Mouse (Mus musculus): ENCODE measurements around the gene Sidt2.
A peak's percentile ranks its signal among the peaks of the same experiment; 100 is the strongest.

The Sidt2 gene

DNA sequence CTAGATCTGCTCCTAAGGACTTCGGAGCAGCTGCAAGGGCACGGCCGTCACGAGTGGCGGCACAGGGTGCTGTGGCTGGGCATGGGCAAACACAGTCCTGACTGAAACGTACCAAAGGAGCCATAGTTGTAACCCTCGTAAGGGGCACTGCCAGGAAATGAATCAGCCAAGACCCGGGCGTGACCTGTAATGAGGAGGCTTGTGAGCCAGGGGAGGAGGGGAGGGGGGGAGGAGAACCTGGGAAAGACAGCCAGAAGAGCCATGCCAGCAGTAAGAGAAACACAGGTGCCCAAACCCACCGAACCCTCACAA is 8.2 kb downstream of the Sidt2 start:
- DNase-seq (ENCODE audit: low spot score in 2 of 2) = no peak

DNA sequence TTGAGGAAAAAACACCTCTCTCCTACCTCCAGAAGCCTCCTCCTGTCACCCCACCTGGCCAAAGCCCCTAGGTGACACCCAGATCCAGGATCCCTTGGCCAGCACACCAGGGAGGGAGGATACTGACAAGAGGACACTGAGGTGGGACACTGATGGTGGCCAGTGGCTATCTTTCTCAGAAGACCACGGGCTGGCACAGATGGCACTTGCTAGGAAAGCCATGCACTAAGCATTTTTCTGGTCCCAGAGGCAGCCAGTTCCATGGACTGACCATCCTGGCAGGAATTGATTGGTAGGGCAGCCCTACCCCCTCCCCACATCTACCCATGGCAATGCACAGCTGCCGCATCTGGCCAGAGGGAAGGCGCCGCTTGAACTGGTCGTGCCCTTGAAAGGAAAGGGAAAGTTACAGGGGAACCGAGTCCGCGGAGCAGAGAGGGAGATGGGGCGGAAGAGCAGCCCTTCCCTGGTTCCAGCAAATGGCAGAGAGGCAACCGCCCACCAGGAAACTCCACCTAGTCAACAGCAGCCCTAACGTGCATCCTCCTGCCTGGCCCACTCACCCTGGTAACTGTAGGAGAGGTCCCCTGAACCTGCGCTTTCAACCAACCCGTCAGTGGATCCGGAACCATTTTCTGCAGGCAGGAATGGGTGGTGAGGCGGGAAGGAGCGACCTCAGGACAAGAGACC is 8.7 kb downstream of the Sidt2 start:
- no peak for DNase-seq (ENCODE audit: low spot score in 2 of 2)

DNA sequence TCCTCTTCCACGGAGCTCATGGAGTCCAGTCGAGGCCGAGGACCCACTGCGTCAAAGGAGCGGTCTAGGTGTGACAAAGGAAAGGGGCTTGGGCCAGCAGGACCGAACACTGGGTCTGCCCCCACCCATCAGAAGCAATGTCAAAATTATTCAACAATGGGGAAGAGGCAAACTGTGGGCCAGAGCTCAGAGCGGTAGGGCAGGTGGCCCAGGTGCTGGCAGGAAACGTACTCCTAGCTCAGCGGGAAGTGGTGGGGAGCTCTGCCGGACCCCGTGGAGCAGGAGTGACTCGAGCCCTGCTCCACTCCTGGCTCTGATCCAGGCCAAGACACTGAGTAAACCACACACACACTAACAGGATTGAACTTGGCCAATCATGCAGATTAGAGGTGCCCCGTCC is 9.3 kb downstream of the Sidt2 start:
- DNase-seq (ENCODE audit: low spot score in 2 of 2) = peak in 1 of 2 experiments; percentile 37

DNA sequence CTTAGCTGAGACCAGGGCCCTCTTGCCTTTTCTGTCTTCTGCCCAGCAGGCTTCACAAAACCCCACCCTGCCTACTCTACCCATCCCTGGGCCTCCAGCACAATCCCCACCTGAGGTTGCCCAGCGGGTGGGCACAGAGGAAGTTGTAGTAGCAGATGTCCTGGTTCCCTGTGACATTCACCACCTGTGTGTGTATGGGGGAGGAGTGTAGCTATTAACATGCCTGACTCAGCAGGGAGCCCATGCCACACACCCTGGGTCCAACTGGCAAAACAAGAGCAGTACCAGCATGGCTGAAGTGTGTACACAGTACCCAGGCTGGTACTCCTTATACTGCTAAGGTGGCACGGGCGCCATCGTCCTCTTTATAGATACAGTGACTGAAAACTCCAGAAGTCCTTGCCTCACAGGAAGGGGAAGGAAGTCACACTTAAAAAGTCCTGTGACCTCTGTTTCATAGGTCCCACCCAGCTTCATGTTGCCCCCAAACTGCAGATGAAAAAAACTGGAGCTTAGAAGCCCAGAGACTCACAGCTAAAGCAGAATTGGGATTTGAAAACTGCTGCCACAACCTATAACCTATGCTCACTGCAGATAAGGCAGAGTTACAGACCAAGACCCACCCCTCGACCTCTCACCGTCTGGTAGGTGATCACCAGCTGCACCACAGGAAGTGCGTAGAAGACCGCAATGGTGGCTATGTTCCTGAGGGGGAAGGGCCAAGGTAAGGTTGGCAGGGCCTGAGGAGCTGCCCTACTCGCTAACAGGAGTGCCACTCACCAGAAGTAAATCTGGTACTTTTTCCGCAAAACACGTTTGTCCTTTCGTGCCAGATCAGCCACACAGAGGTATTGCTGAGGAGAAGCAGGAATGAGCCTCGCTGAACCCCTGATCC is 10.3 kb downstream of the Sidt2 start:
- DNase-seq (ENCODE audit: low spot score in 2 of 2) = peak; percentile 92 to 93

DNA sequence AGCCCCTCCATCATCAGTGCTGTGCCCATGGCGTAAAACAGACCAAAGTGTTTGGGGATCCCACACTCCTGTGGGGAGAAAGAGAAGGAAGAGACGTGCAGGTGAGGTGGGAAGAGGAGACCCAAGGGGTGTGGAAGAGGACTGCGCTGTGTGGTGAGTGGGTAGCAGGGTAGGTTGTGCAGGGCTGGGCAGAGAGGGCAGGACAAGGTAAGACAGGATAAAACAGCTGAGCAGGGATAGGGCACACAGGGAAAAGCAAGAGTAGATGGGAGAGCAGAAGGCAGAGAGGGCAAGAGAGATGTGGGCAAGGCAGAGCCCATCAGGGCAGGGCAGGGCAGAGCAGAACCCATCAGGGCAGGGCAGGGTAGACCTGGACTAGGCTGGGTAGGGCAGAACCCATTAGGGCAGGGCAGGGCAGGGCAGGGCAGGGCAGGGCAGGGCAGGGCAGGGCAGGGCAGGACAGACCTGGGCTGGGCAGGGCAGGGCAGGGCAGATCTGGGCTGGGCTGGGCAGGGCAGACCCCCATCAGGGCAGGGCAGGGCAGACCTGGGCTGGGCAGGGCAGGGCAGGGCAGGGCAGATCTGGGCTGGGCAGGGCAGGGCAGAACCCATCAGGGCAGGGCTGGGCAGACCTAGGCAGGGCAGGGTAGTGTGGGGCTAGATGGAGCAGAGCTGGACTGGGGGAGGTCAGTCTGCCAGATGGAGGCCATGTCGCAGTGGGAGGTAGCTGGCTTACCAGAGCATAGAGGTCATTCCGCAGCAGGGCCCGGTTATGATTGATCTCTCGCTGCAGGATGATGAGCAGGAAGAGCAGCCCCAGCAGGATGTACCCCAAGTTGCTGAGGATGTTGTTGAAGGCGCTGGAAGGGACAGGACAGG is 11.2 kb downstream of the Sidt2 start:
- no peak for DNase-seq (ENCODE audit: low spot score in 2 of 2)

DNA sequence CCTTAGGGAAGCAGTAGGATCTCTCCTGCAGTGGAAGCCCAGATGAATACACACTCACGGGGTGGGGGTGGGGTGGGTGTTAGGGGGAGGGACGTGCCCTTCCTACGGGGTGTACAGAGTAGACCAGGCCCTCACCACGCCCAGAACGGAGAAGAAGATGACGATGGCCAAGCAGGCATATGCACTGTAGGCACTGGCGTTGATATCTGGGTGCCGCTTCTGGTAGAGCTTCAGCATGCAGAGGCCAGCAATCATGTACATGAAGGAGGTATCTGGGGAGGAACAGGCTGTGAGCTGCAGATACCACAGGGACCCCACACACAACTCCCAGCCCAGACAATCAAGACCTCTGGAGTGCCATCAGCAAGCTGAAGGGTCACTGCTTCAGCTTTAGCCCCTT is 12.1 kb downstream of the Sidt2 start:
- DNase-seq (ENCODE audit: low spot score in 2 of 2) = no peak

DNA sequence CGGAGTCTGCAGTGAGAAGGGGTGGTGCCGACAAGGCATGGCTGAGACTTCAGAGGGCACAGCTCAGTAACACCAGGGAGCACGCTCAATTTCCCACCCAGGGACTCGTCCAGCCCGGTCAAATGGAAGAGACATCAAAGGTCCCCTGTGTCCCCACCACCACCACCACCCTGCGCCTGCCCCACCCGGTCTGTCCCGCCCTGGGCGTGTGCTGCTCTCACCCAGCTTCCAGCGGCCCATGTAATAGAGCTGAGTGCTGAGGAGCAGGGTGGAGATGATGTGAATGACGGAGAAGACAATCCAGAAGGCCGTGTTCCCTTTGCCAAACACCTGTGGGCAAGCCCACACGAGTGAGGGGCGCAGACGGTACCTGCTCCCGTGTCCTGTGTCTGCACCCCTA is 12.6 kb downstream of the Sidt2 start:
- DNase-seq (ENCODE audit: low spot score in 2 of 2) = no peak

DNA sequence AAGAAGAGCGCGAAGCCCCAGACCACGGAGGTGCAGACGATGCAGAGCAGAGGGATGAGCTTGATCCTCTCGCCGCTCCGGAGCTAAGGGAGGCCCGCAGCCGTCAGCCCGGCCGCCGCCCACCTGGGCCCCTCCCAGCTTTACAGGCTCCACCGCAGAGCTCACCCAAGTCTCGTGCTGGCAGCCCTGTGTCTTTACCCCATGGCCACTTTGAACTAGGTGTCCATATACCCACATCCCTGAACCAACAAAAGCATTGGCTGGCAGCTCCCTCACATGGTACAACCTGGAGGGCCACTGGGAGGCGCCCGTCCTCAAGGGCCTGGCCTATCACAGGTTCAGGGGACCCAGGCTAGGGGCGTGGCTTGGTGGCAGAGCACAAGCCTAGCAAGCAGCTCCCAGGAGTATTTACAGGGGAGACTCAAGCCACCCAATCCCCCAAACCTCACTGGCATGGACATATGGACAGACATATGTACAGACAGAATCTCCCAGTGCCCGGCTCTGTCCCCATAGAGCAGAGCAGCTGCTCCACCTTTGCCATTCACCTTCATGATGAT is 13.6 kb downstream of the Sidt2 start:
- no peak for DNase-seq (ENCODE audit: low spot score in 2 of 2)

DNA sequence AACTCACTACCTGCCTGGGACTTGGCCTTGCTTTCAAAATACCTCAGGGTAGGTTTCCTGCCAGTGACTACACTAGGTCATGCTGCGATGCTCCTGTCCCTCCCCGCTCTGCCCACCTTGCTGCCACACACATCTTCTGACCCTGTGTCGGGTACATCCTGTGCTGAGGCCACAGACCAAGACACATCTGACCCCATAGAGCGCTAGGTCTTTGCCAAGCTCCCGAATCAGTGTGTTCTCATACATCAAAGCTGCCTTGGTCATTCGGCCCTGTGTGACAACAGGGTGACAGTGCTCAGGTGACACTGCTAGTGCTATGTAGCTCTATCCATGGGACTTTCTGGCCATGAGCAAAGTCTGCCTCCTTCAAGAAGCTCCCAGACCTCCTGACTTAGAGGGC is 15.3 kb downstream of the Sidt2 start:
- no peak for DNase-seq (ENCODE audit: low spot score in 2 of 2)

DNA sequence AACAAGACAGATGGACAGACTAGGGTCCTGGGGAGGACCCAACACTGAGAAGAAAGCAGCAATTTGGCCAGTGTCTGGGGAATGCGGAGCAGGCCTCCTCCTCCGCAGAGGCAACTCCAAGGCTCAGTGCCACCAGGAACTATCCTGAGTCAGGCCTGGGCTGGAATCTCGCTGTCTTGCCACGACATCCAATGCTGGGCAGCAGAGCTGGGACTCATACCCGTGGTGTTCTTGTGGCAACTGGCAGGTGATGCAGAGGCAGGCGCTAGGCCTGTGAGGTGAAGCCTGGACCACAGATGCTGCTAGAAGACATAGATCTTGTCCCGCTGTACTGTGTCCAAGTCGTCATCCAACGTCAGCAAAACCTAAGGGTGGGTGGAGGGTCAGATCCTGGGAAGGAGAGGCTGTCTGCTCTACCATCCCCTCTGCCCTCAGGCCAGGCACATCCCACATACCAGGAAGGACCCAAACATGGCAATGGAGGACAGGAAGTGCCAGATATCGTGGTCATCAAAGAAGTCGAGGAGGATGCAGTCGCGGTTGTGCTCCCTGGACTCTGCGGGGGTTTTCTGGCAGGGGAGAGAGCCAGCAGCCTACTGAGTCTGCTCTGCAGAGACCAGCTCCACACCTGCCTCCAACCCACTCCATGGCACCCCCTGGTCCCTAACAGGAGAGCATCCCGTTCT is 16.0 kb downstream of the Sidt2 start:
- no peak for DNase-seq (ENCODE audit: low spot score in 2 of 2)

DNA sequence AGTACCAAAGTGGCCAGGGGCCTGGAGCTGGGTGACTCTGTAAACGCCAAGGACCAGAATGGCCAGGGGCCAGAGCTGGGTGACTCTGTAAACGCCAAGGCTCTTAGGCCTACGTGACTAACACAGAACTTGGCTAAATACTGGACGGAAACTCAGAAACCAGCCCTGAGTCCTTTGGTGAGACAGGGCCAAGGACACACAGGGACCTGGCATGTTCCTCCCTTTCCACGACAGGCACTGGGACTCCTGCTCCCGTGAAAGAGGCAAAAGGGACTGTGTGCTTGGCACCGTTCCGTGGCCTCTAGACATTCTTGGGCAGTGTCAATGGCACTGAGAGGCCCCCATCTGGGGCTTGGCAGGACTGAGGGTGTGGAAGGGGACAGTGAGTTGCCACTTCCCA is 17.0 kb downstream of the Sidt2 start:
- DNase-seq (ENCODE audit: low spot score in 2 of 2) = no peak

DNA sequence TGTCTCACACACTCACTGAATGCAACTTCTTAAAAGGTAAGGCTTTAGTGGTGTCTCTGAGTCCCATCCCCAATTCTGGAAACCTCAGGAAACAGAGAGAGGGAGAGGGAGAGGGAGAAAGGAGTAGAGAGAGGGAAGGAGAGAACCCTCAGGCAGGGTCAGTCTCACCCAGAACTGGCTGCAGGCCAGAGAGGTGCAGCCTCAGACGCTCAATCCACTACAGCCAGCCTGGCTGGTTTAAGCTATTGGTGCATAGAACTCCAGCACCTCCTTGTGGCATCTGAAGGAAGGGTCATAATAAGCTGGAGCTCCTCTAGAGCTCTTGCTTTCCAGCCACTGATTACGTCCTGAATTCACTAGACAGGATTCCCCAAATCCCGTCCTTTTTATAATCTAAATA is 18.2 kb downstream of the Sidt2 start:
- peak; percentile 53 to 56 for DNase-seq (ENCODE audit: low spot score in 2 of 2)

DNA sequence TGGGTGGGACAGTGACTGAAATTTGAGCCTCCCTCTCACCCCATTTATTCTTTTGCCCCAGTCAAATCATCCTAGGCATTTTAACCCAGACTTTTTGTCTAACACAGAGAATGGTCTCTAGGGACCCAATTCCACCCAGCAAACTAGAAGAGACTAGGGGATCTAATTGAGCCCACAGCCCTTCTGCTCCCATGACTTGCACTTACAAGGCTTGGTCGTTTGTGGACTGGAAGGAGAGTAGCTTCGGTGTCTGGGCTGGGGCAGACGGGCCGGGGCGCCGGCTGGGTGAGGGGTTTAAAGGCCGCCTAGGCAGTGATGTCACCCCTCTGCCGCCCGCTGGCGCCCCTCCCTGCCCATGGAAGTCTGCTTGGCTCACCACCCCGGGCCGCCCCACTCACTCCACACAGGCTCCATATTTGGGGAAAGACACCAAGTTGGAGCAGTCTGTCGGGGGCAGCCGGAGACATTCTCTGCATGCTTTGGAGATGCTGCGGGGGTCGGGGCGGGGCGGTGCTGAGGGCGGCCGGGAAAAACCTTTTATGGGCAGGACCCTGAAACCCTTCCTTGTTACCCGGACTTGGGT is 19.3 kb downstream of the Sidt2 start, which contains the start of gene Tagln:
TSS of gene Tagln (minus strand) at position 431 of the 583 bp plus-strand sequence.
- DNase-seq (ENCODE audit: low spot score in 2 of 2) = no peak

DNA sequence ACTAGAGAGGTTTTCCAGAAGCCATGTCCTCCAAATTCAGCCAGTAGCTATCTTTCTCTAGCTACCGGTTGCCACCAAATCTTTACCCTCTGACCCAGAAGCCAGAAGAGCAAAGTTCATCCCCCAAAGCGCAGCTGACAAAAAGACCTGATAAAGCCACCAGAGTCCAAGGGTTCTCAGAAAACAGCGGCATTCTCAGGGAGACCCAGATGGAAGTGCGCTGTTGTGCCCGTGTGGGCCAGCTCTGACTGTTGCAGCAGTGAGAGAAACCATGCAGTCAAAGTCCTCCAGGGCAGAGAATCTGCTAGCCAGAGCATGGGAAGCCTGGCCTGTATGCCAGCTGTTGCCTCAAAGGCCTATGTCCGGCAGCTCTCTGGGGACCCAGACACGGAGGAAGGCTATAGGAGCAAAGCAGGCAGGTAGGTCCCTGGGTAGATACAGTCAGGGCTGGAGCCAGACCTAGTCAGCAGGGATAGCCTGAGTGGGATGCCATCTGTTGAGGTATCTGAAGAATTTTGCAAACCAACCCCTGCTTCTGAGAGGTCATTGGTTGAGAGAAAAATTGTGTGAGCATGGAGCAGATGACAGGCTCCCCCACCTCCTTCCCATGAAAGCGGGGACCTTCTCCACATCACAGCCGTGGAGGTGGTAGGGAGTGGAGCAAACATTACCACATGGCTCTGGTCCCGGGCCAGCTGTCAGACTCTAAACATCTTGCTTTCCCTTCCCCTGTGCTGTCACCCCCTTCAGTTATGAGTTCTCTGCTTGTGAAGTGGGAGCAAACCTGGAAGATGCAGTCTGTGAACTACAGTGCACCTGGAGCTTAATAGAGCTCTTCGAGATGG is 22.3 kb downstream of the Sidt2 start:
- DNase-seq (ENCODE audit: low spot score in 2 of 2) = no peak

DNA sequence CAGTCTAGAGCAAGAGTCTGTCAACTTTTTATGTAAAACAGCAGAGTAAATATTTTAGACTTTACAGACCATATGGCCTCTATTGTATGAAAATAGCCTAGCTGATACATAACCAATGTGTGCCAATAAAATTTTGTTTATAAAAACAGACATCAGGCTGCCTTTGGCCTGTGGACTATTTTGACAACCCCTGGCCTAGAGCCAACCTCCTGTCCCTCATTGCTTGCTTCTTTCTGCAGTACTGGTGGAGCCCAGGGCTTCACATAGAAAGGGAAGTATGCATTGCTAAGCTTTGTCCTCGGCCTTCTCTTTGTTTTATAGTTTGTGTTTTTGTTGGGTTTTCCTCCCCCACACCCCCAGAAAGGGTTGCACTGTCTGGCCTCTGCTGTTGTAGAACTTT is 23.1 kb downstream of the Sidt2 start:
- DNase-seq (ENCODE audit: low spot score in 2 of 2) = no peak

DNA sequence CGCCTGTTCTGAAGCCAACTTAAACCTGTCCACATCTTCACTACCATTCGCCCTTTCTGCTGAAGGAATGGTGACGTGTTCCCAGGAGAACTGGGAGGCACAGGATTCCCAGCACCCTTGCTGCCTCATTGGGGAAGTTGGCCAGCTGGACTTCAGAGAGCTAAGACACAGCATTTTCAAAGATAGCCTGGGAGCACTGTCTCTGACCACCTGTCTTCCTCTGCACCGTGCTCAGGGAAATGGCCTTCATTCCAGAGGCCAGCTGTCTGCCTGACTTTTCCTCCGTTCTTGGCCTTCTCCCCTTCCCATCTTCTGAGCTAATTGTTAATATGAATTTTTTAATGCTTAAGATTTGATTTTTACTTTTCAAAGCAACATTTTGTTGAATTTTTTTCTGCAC is 25.8 kb downstream of the Sidt2 start:
- no peak for DNase-seq (ENCODE audit: low spot score in 2 of 2)

DNA sequence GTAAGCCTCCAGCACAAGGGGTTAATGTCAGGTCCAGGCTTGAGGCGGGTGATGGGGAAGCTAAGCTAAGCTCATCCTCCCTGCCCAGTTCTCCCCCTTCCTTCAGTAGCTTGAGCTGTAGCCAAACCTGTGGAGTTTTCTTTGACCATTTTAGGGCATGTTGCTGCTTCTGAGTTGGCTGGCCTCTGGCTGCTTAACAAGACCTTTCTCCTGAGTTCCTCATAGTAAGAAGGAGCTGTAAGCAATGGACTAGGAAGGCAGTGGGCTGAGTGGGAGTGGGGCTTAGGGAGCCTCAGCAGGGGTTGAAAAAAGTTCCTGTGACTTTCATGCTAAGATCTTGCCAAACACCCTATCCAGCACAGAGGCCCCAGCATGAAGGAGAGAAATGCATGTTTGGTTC is 35.2 kb downstream of the Sidt2 start:
- DNase-seq (ENCODE audit: low spot score in 2 of 2) = no peak

DNA sequence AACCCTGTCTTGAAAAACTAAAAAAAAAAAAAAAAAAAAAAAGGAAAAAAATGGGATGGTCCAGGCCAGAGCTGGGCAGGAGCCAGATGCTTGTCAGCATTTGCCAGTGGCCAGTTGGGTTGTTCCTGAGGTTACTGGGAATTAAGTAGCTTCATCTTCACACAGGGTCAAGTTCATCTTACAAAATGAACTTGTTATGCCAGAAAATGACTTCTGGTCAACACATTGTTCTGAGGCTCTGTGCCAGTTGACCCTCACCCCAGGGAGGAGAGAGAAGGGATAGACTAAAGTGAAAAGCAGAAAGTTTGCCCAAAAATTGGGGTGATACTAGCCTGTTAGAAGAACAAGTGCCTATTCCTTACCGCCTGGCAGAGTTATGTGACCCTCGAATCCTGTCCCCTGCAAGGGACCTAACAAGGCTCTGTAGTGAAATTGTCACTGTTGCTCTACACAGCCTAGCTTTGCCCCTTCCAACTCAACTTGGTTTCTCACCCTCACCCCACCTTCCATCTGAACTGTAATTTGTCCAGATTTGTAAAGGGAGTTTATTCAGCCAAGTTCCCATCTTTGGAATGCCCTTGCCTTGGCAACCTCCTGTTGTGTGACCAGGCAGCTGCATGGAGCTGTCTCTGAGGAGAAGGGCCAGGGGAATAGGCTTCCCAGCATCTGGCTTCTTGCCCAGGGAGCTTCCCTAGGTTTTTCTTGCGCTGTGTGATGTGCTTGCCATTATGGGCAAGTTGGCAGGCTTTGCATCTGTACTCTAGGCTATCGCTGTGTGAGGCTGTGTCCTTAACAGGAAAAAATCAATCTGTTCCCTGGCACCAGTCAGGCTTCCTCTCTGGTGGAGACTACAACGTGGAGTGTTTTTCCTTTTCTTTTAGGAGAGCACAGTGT is 37.8 kb downstream of the Sidt2 start:
- DNase-seq (ENCODE audit: low spot score in 2 of 2) = no peak

DNA sequence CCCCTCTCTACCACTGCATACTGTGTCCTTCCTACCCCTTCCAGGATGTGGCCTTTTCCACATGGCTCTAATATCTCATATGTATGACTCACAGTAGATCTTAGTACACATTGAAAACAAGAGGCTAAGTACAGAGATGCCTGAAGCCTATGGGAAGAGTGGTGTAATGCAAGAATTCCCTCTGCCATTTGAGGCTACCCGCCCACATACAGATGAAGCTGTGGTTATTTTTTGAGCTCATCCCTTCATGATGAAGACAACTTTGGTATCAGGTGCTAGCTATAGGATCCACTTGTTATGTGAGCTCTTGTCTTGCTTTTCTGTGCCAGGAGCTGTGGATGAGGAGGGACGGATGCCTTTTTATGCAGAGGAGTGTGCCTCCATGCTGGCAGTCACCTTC is 39.4 kb downstream of the Sidt2 start:
- DNase-seq (ENCODE audit: low spot score in 2 of 2) = no peak

Measured in natural killer cell, adult 2 months (primary cell).